Mouse (Mus musculus) lung, adult 2 months (tissue): Measurements from ENCODE around the gene Pla2g2d.

ENCODE experiments used
- CTCF ChIP-seq: fragments of 200-500 bp; IDR thresholded peaks from 2 replicates; pipeline ENCODE4 v1.5.1; 2011; ENCODE audit warnings: mild to moderate bottlenecking, low read length, control low read depth; ENCODE audit not compliant: insufficient read depth
- POLR2A ChIP-seq: fragments of 200-500 bp; IDR thresholded peaks from 2 replicates; pipeline ENCODE4 v1.6.1; 2011; ENCODE audit warnings: low read depth, mild to moderate bottlenecking, control low read depth, low read length, borderline replicate concordance; ENCODE audit errors: extremely low read depth

GRCm38 (mm10) chr4:138775435-138775834 is at the start of gene Pla2g2d:
- TF ChIP-seq CTCF (no peak), POLR2A (no peak)
